Mouse (Mus musculus) urinary bladder, postnatal 14 days (tissue): ENCODE measurements around the gene Ell2.

Experiments used
- DNase-seq: peaks from one replicate; pipeline ENCODE4 v3.0.0; 2021; ENCODE audit warnings: low spot score

Gene Ell2

GRCm38 (mm10) chr13:75809957-75810356, 103.4 kb downstream of the Ell2 start:
- no peak for DNase-seq

- DNase-seq: no peak
Measured at GRCm38 (mm10) chr13:75817183-75817582, 110.6 kb downstream of the Ell2 start.

GRCm38 (mm10) chr13:75818486-75818885, 111.9 kb downstream of the Ell2 start:
- no peak for DNase-seq

- no peak for DNase-seq
Measured at GRCm38 (mm10) chr13:75818945-75819706, 112.6 kb downstream of the Ell2 start.

GRCm38 (mm10) chr13:75819898-75820297, 113.3 kb downstream of the Ell2 start:
- no peak for DNase-seq
